9 mouse cellular contexts compared by ENCODE assay signal in the genomic region with DNA sequence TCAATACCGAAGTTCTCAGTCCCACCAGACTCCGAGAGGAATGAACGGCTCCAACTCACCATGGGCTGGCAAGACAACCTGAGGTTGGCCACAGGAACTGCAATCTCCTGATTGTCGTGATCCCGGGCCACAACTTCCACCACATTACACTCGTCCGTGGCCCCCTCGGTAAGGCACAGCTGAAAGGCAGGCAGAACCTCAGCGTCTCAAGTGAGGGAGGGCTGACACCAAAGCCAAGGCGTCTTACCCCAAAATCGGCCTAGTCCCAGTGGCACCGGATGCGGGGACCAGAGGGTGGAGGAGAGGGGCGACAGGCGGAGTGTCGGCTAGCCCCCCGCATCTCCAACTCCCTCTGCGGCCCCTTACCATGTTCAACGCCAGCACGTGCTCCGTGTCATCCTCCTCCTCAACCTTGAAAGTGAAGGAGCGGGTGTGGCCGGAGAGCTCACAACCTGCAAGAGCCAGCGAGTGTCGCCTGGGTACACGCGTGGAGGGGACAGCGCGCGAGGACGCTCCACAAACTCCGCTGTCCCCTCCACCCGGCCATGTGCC. TPM values are rescaled to one million over a fixed set of nuclear protein-coding genes. Genes with fewer than 3 reads are reported as not detected.
DNase-seq lines count a peak whose midpoint lies in the region; ATAC-seq and TF ChIP-seq lines count a peak whose summit lies in the region.
"Had no signal": no experiment of that assay in that cellular context is flagged by ENCODE, and none has a peak within 500 bp of the region (broad histone marks: within the 10 kb centered on the region; RNA-seq: fewer than 3 reads in every experiment).

No protein-coding gene starts in this region.

- H3K4me3 ChIP-seq in liver, adult 2 months (ENCODE audit: insufficient read depth, low read depth, low read length) = peak overlapping the region; percentile 92
- peak overlapping the region; percentile 90 for H3K4me3 ChIP-seq in forebrain, embryonic 13.5 days
- peak overlapping the region; percentile 92 for H3K4me3 ChIP-seq in limb, embryonic 13.5 days
- H3K4me3 ChIP-seq in neural tube, embryonic 13.5 days = peak overlapping the region; percentile 84

- H3K4me1 ChIP-seq in liver, adult 2 months (ENCODE audit: control insufficient read depth, insufficient read depth, low read length) = peaks cover 18% of the 10 kb centered on the region
- H3K4me1 ChIP-seq in forebrain, embryonic 13.5 days = peaks cover 29% of the 10 kb centered on the region
- peaks cover 32% of the 10 kb centered on the region for H3K4me1 ChIP-seq in limb, embryonic 13.5 days
- H3K4me1 ChIP-seq in neural tube, embryonic 13.5 days (replicated peaks) = peaks cover 35% of the 10 kb centered on the region

- DNase-seq in liver, adult 2 months (ENCODE audit: extremely low read depth, low read depth, low spot score) = peak; percentile 19
- DNase-seq in liver (no peak), NIH3T3 (ENCODE audit: low read depth) (peak; percentile 26)
- no peak for DNase-seq in left cerebral cortex, adult 18-20 months (ENCODE audit: low spot score in 2 of 2)
- no peak for DNase-seq in embryo, embryonic 11 days

- under 1% methylated on average over 33 of the region's 33 CpGs for WGBS in liver, adult 2 months
- 2% methylated on average over 33 of the region's 33 CpGs for WGBS in forebrain, embryonic 13.5 days
- WGBS in limb, embryonic 13.5 days = 2% methylated on average over 33 of the region's 33 CpGs
- WGBS in neural tube, embryonic 13.5 days = 1% methylated on average over 33 of the region's 33 CpGs

- H3K36me3 ChIP-seq in liver, adult 2 months (ENCODE audit: control insufficient read depth, insufficient read depth, low read length) = peaks cover 9% of the 10 kb centered on the region
- peaks cover 26% of the 10 kb centered on the region for H3K36me3 ChIP-seq in forebrain, embryonic 13.5 days (ENCODE audit: poor library complexity, severe bottlenecking)
- H3K36me3 ChIP-seq in limb, embryonic 13.5 days = peaks cover 21% of the 10 kb centered on the region
- peaks cover 29% of the 10 kb centered on the region for H3K36me3 ChIP-seq in neural tube, embryonic 13.5 days

- peak overlapping the region; percentile 66 for H3K27ac ChIP-seq in liver, adult 2 months (replicated peaks; ENCODE audit: insufficient read depth, low read depth, low read length)
- H3K27ac ChIP-seq in forebrain, embryonic 13.5 days = no peak overlapping the region
- no peak overlapping the region for H3K27ac ChIP-seq in limb, embryonic 13.5 days
- H3K27ac ChIP-seq in neural tube, embryonic 13.5 days (replicated peaks) = no peak overlapping the region

- TF ChIP-seq CTCF in liver, adult 2 months (IDR thresholded peaks at IDR 0.05; ENCODE audit: low read depth, low read length) = no peak

- H3K79me2 ChIP-seq in liver, adult 2 months (ENCODE audit: control insufficient read depth, insufficient read depth, low read length) = peaks cover 5% of the 10 kb centered on the region; the same call in 1 of the 2 replicates

- no peaks in the 10 kb centered on the region for H3K27me3 ChIP-seq in liver, adult 2 months (ENCODE audit: control insufficient read depth, insufficient read depth, low read length)
- H3K27me3 ChIP-seq in forebrain, embryonic 13.5 days = peaks cover 34% of the 10 kb centered on the region
- H3K27me3 ChIP-seq in limb, embryonic 13.5 days = peaks cover 35% of the 10 kb centered on the region
- H3K27me3 ChIP-seq in neural tube, embryonic 13.5 days = peaks cover 37% of the 10 kb centered on the region

- H3K4me2 ChIP-seq in forebrain, embryonic 13.5 days = peak overlapping the region; percentile 97
- H3K4me2 ChIP-seq in limb, embryonic 13.5 days (replicated peaks) = peak overlapping the region; percentile 96
- H3K4me2 ChIP-seq in neural tube, embryonic 13.5 days = peak overlapping the region; percentile 98

- H3K9ac ChIP-seq in liver, adult 2 months (ENCODE audit: low read depth, low read length) = peak overlapping the region; percentile 92
- peak overlapping the region; percentile 89 for H3K9ac ChIP-seq in forebrain, embryonic 13.5 days
- peak overlapping the region; percentile 91 for H3K9ac ChIP-seq in limb, embryonic 13.5 days
- H3K9ac ChIP-seq in neural tube, embryonic 13.5 days = peak overlapping the region; percentile 84

- TF ChIP-seq POLR2A in liver, adult 2 months (IDR thresholded peaks at IDR 0.05; ENCODE audit: extremely low read depth, insufficient read depth, low read length) = no peak

- ATAC-seq in forebrain, embryonic 13.5 days = no peak; the same call in 1 of the 2 replicates
- peak; percentile 25; the same call in 1 of the 2 replicates for ATAC-seq in limb, embryonic 13.5 days (ENCODE audit: low FRiP score, low read depth)
- no peak; the same call in 1 of the 2 replicates for ATAC-seq in neural tube, embryonic 13.5 days (ENCODE audit: low read depth)

- H3K9me3 ChIP-seq in forebrain, embryonic 13.5 days (replicated peaks) = no peaks in the 10 kb centered on the region
- H3K9me3 ChIP-seq in limb, embryonic 13.5 days = no peaks in the 10 kb centered on the region
- no peaks in the 10 kb centered on the region for H3K9me3 ChIP-seq in neural tube, embryonic 13.5 days

RNA-seq across cellular contexts. Expression of a gene that starts 0.6 kb away (rescaled TPM):
- total RNA-seq in liver, adult 2 months (2014; rRNA removed) = 23.0 and 29.1 TPM in 2 replicates
- 31.7 and 32.2 TPM in 2 replicates for polyA plus RNA-seq in liver, adult 2 months (2012; rRNA removed)
- polyA plus RNA-seq in forebrain, embryonic 13.5 days (2015; fragmentation: Nextera tagmentation; extraction: Ambion mirVana) = 9.4 and 10.9 TPM in 2 replicates
- polyA plus RNA-seq in limb, embryonic 13.5 days (2015; fragmentation: Nextera tagmentation; extraction: Ambion mirVana) = 15.4 and 16.8 TPM in 2 replicates
- 6.4 and 6.7 TPM in 2 replicates for polyA plus RNA-seq in neural tube, embryonic 13.5 days (2015; fragmentation: Nextera tagmentation; extraction: Ambion mirVana)
- total RNA-seq in left cerebral cortex, adult 18-20 months (2021) = 1 to 10 TPM; 6.1 to 7.4 TPM

RNA-seq across cellular contexts. Expression of a gene that starts 6.1 kb away (rescaled TPM):
- not detected in 2 replicates for total RNA-seq in liver, adult 2 months (2014; rRNA removed)
- not detected in 2 replicates for polyA plus RNA-seq in liver, adult 2 months (2012; rRNA removed)
- polyA plus RNA-seq in forebrain, embryonic 13.5 days (2015; fragmentation: Nextera tagmentation; extraction: Ambion mirVana) = 1.5 and 2.5 TPM in 2 replicates
- 2.7 and 3.5 TPM in 2 replicates for polyA plus RNA-seq in limb, embryonic 13.5 days (2015; fragmentation: Nextera tagmentation; extraction: Ambion mirVana)
- not detected in 2 replicates for polyA plus RNA-seq in neural tube, embryonic 13.5 days (2015; fragmentation: Nextera tagmentation; extraction: Ambion mirVana)
- total RNA-seq in left cerebral cortex, adult 18-20 months (2021) = not detected
- total RNA-seq: heart, postnatal 36 days had no signal

RNA-seq across cellular contexts. Expression of a gene that starts 34.9 kb away (rescaled TPM):
- 44.3 and 51.1 TPM in 2 replicates for total RNA-seq in liver, adult 2 months (2014; rRNA removed)
- 9.4 and 11.1 TPM in 2 replicates for polyA plus RNA-seq in liver, adult 2 months (2012; rRNA removed)
- 85.0 and 88.2 TPM in 2 replicates for polyA plus RNA-seq in forebrain, embryonic 13.5 days (2015; fragmentation: Nextera tagmentation; extraction: Ambion mirVana)
- polyA plus RNA-seq in limb, embryonic 13.5 days (2015; fragmentation: Nextera tagmentation; extraction: Ambion mirVana) = 66.0 and 68.2 TPM in 2 replicates
- polyA plus RNA-seq in neural tube, embryonic 13.5 days (2015; fragmentation: Nextera tagmentation; extraction: Ambion mirVana) = 79.4 and 81.4 TPM in 2 replicates
- total RNA-seq in left cerebral cortex, adult 18-20 months (2021) = 100 to 1,000 TPM; 158 to 165 TPM

Comparison
In these comparisons a context has a peak if more than half of its experiments do, and no peak if none do; other contexts are left out.
1. DNase-seq: peak in liver, adult 2 months (single experiment) and NIH3T3 (single experiment); none in liver (single experiment), left cerebral cortex, adult 18-20 months (0 of 2) and embryo, embryonic 11 days (single experiment).
2. Peak in every context shown above with its lines, with median percentiles within 50 percentile points of each other: H3K4me3 ChIP-seq, H3K9ac ChIP-seq and H3K4me2 ChIP-seq.